Mouse (Mus musculus) telencephalon, adult 2 months (tissue): ENCODE data around the gene Hivep2.
A peak's percentile ranks its signal among the peaks of the same experiment; 100 is the strongest.

ENCODE experiments used
- DNase-seq: peaks from one replicate; pipeline ENCODE4 v3.0.0-alpha.2; 2011; ENCODE audit warnings: low read depth, low spot score

The Hivep2 gene

GRCm38 (mm10) chr10:13971268-13971667, 5.4 kb downstream of the Hivep2 start:
- DNase-seq = no peak

DNA sequence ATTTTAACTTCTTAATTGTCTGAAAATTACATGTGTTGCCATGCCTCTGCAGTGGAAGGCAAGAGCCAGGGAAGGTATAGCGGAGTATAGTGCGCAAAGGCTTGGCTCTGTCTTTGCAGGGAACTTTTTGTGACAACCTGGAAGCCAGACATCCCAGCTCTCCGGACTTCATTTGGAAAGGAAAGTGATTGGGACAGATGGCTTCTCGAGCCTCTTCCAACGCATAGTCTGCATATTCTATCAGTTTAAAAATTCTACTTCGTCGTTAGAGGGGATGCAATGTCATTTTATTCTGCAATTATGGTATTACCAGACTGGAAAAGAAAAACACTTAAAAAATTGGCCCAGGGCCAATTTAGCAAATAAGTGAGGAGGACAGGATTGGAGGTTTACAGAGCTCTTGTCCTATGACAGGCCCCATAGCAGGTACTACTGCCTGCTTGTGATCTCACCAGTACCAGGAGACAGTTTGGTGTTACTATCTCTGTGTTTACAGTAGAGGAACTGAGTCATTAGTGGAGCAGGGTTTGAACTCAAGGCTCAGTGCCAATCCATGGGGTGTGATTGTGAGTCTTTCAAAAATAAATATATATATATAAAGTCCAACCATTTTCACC, 7.8 kb downstream of the Hivep2 start:
- DNase-seq = no peak

DNA sequence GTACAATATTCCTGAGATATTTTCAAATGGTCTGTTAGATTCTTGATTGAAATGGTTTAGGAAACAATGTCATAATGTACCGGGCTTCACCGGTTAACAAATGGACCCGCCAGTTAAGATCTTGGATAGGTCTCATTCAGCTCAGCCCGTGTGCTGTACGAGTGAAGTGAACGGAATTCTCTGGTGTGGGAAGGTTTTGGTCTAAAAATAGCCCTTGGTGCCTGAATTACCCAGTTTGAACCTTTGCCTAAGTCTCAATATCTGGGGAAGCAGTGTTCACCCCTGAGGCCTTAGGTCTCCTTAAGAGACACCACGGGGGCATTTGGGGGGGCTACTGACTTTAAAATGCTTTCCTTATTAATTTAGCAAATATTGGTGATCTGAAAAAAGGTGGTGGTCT, 8.6 kb downstream of the Hivep2 start:
- DNase-seq = no peak

GRCm38 (mm10) chr10:13975861-13976260, 10.0 kb downstream of the Hivep2 start:
- no peak for DNase-seq

DNA sequence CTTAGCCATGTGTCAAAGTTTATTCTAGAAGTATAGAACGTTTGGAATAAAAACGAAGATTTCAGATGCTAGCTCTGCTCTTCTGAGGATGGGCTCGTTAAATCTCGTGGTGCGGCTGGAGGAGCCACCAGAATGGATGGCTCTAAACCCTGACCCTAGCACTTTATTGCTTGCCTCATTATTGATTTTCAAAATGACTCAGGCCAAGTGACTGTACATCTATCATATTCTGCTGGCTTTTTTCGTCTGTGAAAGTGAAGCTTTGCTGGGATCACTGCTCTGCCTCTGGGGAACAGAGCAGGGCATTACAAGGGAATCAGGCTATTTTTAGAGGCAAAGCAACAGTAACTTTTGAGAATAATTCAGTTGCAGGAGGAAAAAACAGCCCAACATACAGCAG, 10.4 kb downstream of the Hivep2 start:
- DNase-seq = no peak

GRCm38 (mm10) chr10:13982271-13982670, 16.4 kb downstream of the Hivep2 start:
- no peak for DNase-seq

- no peak for DNase-seq
These were observed 17.0 kb downstream of the Hivep2 start for GRCm38 (mm10) chr10:13982769-13983381.

- no peak for DNase-seq
These were observed 17.8 kb downstream of the Hivep2 start for GRCm38 (mm10) chr10:13983631-13984030.

- DNase-seq = no peak
These were observed 18.4 kb downstream of the Hivep2 start for GRCm38 (mm10) chr10:13984233-13984632.

GRCm38 (mm10) chr10:13986539-13986938, 20.7 kb downstream of the Hivep2 start:
- no peak for DNase-seq

DNA sequence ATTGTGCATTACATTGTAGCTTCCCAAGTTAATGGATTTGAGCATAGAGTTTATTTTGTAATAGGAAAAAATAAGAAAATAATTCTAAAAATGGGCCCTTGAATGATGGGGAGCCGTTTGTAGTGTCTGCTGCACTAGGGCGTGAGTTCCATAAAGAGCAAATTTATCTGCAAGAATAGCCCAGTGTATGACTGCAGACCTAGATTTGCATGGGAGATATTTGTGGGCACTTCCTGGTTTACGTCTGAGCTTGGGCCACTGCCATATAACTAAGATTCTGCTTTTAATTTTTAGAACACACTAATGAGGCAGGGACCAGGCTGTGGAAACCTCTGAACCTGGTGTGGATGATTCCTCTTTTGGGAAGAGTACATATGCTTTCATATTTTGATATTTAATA, 21.5 kb downstream of the Hivep2 start:
- no peak for DNase-seq

- DNase-seq = no peak
These were observed 22.4 kb downstream of the Hivep2 start for GRCm38 (mm10) chr10:13988280-13988679.

DNA sequence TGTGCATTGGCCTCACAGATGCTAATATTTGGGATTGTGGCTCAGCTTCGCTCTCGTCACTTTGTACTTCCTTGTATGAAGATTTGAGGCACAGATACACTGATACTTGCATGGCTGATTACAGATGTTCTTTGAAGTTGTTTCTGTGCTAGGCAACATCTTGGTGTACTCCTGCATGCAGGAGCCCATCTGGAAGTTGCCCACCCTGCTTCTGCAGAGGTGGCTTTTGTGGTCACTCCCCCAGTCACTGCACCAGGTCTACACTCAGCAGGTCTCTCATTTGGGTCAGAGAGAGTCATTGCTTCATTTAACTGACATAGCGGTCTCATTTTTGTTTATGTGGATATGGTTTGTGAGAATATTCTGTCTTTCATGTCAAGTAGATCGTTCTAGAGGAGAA, 22.9 kb downstream of the Hivep2 start:
- DNase-seq = no peak

GRCm38 (mm10) chr10:13990842-13991241, 25.0 kb downstream of the Hivep2 start:
- DNase-seq = no peak

DNA sequence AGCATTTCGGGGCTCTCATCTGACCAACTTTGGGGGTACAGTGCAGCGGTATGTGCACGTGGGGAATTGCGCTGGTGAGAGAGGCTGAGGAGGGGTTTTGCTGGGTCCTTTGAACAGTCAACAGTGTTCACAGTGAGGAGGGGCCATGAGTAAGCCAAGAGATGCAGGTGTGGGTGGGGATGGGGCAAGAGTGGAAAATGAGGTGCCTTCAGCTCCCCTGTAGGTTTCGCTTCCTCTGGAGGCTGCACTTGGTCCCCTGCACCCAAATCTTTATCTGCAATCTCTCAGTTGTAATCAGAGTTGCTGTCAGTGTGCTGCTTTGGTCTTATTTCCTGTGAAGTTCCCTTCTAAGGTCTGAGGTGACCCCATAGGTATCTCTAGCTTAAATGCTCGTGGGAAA, 27.5 kb downstream of the Hivep2 start:
- DNase-seq = no peak

DNA sequence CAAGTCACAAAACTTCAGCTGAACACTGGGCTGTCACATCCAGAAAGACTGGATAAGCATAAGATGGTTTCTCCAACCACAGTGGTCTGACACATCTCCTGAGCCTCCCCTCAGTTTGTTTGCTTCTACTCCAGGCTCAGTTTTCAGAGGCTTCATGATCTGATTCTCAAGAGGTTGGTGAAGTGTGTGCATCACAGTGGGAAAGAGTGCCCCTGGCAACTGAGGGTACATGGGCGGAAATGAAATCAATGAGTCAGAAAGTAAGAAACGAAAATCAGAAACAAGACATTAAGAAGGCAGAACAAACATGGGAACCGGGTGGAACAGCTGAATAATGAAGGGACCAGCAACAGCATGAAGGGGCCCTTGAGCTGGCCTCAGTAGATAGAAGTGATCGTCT, 31.5 kb downstream of the Hivep2 start:
- DNase-seq = no peak

GRCm38 (mm10) chr10:14004769-14005517, 39.1 kb downstream of the Hivep2 start:
- DNase-seq = no peak

DNA sequence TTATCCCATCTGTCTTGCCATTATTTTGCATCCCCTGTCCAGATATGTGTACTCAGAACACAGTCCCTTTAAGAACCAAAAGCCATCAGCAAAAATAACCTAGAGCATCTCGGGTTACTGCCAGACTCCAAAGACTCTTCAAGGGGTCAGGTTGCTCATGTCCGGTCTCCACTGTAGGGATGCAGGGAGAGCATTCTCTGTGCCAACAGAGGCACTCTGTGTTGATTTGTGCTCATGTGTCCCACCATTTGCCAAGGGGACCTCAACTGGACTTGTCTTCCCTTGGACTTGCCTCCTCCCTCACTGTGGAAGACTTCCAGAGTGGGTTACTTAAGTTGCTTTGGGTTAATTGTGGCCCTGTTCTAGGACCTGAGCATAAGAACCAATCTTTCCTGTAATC, 43.8 kb downstream of the Hivep2 start:
- no peak for DNase-seq

DNA sequence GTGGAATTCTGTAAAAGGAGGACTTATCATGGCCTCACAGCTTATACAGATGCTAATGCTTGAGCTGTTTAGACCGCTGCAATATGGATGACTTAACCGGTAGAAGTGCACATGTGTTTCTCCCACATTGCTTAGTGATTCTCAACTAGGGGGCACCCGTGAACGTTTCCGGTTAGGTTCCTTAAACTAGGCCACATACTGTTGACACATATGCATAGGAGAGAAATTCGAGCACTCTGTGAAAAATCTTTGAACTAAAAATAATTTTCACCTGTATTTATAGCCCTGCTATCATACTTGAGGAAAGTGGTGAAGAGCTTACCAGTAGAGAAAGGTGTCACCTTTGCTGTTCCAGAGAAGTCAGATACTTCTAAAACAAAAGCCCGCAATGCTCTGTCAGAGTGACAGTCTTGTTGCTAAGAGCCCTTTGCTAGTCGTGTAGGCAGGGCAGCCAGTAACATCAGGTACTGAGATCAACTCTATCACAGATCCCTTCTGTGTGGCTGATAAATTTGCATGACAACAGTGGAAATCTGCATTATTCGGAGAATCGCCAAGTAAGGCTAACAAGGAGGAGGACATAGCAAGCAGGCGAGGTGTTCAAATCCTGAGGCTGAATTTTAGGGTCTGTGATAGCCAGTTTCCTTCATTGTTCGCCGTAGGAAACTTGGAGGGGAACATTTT, 50.6 kb downstream of the Hivep2 start:
- no peak for DNase-seq

DNA sequence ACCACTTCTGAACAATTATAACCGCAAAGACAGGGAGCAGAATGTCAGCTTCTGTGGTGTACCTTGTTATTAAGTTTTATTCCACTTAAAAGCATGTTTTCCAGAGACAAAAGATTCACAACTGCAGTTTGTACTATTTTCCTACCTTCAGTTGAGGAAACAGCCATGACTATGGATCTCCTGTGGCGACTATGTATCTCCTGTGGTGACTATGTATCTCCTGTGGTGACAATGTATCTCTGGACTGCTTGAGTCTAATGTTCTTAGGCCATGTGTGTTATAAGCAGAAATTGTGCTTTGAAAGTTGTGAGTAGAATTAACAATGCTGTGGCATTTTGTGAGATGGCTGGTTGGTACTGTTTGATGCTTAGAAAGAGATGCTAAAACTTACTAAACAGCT, 51.5 kb downstream of the Hivep2 start:
- DNase-seq = no peak

DNA sequence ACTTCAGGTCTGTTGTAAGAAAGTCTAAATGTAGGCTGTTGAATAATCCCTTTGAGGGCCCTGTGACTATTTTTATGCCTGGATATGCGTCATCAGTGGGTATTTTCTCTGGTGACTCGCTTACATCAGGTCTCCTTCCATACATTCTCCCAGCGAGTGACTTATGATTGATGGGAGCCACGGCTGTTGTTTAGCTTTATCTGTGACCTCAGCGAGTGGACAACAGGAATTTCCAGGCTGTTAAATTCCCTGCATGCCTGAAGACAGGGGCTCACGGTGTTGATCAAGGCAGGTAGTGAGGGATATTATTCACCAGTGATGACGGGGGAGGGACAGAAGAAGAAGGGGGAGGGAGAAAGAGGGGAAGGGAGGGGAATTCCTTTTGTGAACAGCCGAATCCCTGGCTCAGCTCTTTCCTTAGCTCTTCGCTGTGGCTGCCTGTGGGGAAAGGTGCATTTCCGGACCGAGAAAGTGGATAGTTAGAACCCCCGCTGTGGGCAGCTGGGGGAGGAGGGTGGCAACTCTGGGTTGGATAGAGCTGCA, 52.0 kb downstream of the Hivep2 start:
- peak; percentile 77 for DNase-seq

DNA sequence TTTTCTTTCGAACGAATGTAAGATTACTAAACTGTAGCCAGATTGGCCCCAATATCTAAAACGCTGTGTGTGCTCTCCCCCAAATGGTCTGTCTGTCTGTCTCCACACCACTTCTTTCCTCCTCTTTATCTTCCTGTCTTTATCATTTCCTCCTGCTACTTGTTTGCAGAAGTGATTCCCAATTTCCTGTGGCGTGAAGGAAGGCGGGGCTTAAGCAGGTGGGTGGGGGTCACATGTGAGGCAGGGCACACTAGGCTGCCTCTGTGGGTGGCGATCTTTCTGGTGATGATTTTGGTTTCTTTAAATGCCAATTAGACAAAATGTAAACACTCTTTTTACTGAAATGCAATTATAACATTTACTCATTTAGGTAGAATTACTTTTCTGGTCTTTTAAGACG, 52.8 kb downstream of the Hivep2 start:
- no peak for DNase-seq
